Mouse (Mus musculus) C2C12 (cell line): Measurements from ENCODE around the gene Olfr401. TPM values are rescaled to one million over a fixed set of nuclear protein-coding genes. Genes with fewer than 3 reads are reported as not detected.
"Not testable (repeated sequence)": the region's sequence is repeated elsewhere in the genome, so short reads cannot be mapped to it uniquely, and the experiment has no call there.

Experiments
- H3K27me3 ChIP-seq: one replicate; pipeline ENCODE4 v1.6.1; 2011; ENCODE audit not compliant: control insufficient read depth, insufficient read depth, insufficient read length
- H3K36me3 ChIP-seq: one replicate; pipeline ENCODE4 v1.6.1; 2011; ENCODE audit not compliant: control insufficient read depth, insufficient read depth
- H3K4me3 ChIP-seq: one replicate; pipeline ENCODE4 v1.5.1; 2011; ENCODE audit warnings: mild to moderate bottlenecking, control low read depth; ENCODE audit not compliant: poor library complexity, insufficient read depth, severe bottlenecking
- H3K79me2 ChIP-seq: one replicate; pipeline ENCODE4 v1.6.1; 2011; ENCODE audit not compliant: control insufficient read depth, insufficient read depth
- H3K79me3 ChIP-seq: one replicate; pipeline ENCODE4 v1.6.1; 2011; ENCODE audit warnings: low read depth, control low read depth
- H3ac ChIP-seq: one replicate; pipeline ENCODE3; 2011; ENCODE audit warnings: low read depth; ENCODE audit not compliant: control insufficient read depth, insufficient read length
- CEBPB ChIP-seq: IDR thresholded peaks from one replicate; pipeline ENCODE4 v1.6.1; 2011; ENCODE audit warnings: low read depth, mild to moderate bottlenecking, control low read depth, moderate library complexity
- CTCF ChIP-seq: IDR thresholded peaks from one replicate; pipeline ENCODE4 v1.5.1; 2011; ENCODE audit not compliant: control insufficient read depth, insufficient read depth, insufficient read length
- FOSL1 ChIP-seq: IDR thresholded peaks from one replicate; pipeline ENCODE4 v1.8.0; 2011; ENCODE audit warnings: mild to moderate bottlenecking, low read length; ENCODE audit not compliant: poor library complexity, insufficient read depth, severe bottlenecking
- MAX ChIP-seq: IDR thresholded peaks from one replicate; pipeline ENCODE4 v1.6.1; 2011; ENCODE audit warnings: mild to moderate bottlenecking, control low read depth
- MYOD1 ChIP-seq: IDR thresholded peaks from one replicate; pipeline ENCODE4 v1.6.1; 2011; ENCODE audit warnings: low read depth; ENCODE audit not compliant: control insufficient read depth, insufficient read length
- MYOG ChIP-seq: IDR thresholded peaks from one replicate; pipeline ENCODE4 v1.6.1; 2011; ENCODE audit not compliant: control insufficient read depth, insufficient read length; ENCODE audit errors: extremely low read depth
- USF1 ChIP-seq: IDR thresholded peaks from one replicate; pipeline ENCODE4 v1.6.1; 2011; ENCODE audit warnings: low read depth, mild to moderate bottlenecking, control low read depth, moderate library complexity
- long read RNA-seq, 2 experiments: library from polyadenylated mRNA; unstranded; transcript quantifications; one replicate each; pipeline ENCODE4 v2.0.0; 2019 to 2020
- polyA plus RNA-seq: library from polyadenylated mRNA; unstranded; fragments of >200 nt; fragmentation: generic; extraction: Trizol; gene quantifications from one replicate; pipeline ENCODE4 v1.2.1, GENCODE M21; 2012; ENCODE audit warnings: missing spikeins

Olfr401 gene
- not detected for polyA plus RNA-seq
- long read RNA-seq, experiment 1, result 0 reads
- long read RNA-seq, experiment 2, result 0 reads

- H3K27me3 ChIP-seq, result no peaks in the 10 kb centered on the region
- H3K79me3 ChIP-seq, result no peaks in the 10 kb centered on the region
- no peaks in the 10 kb centered on the region for H3K79me2 ChIP-seq
- TF ChIP-seq MAX (no peak), MYOD1 (no peak), MYOG (no peak), CEBPB (no peak), USF1 (no peak), FOSL1 (no peak), CTCF (no peak)
- H3ac ChIP-seq, result no peak within 1 kb of the TSS
- no peaks in the 10 kb centered on the region for H3K36me3 ChIP-seq
- H3K4me3 ChIP-seq, result no peak within 1 kb of the TSS
These were observed at the start of gene Olfr401 for GRCm38 (mm10) chr11:74113412-74113811. Gene Olfr401, plus strand, starts transcription at chr11:74113712.

- TF ChIP-seq MYOD1 (no peak), MYOG (no peak), FOSL1 (no peak), MAX (no peak), CEBPB (no peak), CTCF (no peak), USF1 (no peak)
- Histone ChIP-seq H3ac (no peak within 1 kb of the TSS), H3K4me3 (no peak within 1 kb of the TSS), H3K36me3 (no peaks in the 10 kb centered on the region), H3K79me3 (no peaks in the 10 kb centered on the region), H3K79me2 (no peaks in the 10 kb centered on the region), H3K27me3 (no peaks in the 10 kb centered on the region)
These were observed 43.9 kb upstream of the Olfr401 start, which contains the start of gene Zfp616 for GRCm38 (mm10) chr11:74069655-74070054. Gene Zfp616, plus strand, starts transcription at chr11:74069955.

GRCm38 (mm10) chr11:74100724-74101123, 12.8 kb upstream of the Olfr401 start:
- Histone ChIP-seq H3K79me2 (no peaks in the 10 kb centered on the region), H3K4me3 (no peak overlapping the region), H3ac (no peak overlapping the region), H3K79me3 (no peaks in the 10 kb centered on the region), H3K27me3 (no peaks in the 10 kb centered on the region), H3K36me3 (no peaks in the 10 kb centered on the region)
- TF ChIP-seq CTCF (no peak), CEBPB (no peak), MAX (no peak), USF1 (no peak), MYOG (no peak)

GRCm38 (mm10) chr11:74101507-74101906, 12.0 kb upstream of the Olfr401 start:
- Histone ChIP-seq H3K4me3 (no peak overlapping the region), H3K36me3 (no peaks in the 10 kb centered on the region), H3K79me3 (no peaks in the 10 kb centered on the region), H3K27me3 (no peaks in the 10 kb centered on the region), H3K79me2 (no peaks in the 10 kb centered on the region), H3ac (no peak overlapping the region)
- no peak for TF ChIP-seq USF1
- TF ChIP-seq MYOG, result no peak
- TF ChIP-seq MAX, result no peak
- TF ChIP-seq CEBPB, result no peak
- no peak for TF ChIP-seq FOSL1
- TF ChIP-seq MYOD1, result no peak
- TF ChIP-seq CTCF, result no peak

- Histone ChIP-seq H3K27me3 (no peaks in the 10 kb centered on the region), H3K36me3 (no peaks in the 10 kb centered on the region), H3K79me3 (no peaks in the 10 kb centered on the region), H3K4me3 (no peak overlapping the region), H3ac (no peak overlapping the region), H3K79me2 (no peaks in the 10 kb centered on the region)
- TF ChIP-seq MYOG (no peak), FOSL1 (no peak), USF1 (no peak), CEBPB (no peak), MAX (no peak), MYOD1 (no peak), CTCF (no peak)
These were observed 8.4 kb upstream of the Olfr401 start for GRCm38 (mm10) chr11:74105066-74105465.

- H3K4me3 ChIP-seq, H3ac ChIP-seq, H3K79me3 ChIP-seq, H3K79me2 ChIP-seq, H3K27me3 ChIP-seq, H3K36me3 ChIP-seq: not testable (repeated sequence)
These were observed 26.5 kb downstream of the Olfr401 start for GRCm38 (mm10) chr11:74140001-74140400.
